Mouse (Mus musculus): ENCODE measurements around the gene Speer4d. TPM values are rescaled to one million over a fixed set of nuclear protein-coding genes. Genes with fewer than 3 reads are reported as not detected.
"Not testable (repeated sequence)": the region's sequence is repeated elsewhere in the genome, so short reads cannot be mapped to it uniquely, and the experiment has no call there.

The Speer4d gene
- total RNA-seq, 2 experiments from 2014 or later: not detected

DNA sequence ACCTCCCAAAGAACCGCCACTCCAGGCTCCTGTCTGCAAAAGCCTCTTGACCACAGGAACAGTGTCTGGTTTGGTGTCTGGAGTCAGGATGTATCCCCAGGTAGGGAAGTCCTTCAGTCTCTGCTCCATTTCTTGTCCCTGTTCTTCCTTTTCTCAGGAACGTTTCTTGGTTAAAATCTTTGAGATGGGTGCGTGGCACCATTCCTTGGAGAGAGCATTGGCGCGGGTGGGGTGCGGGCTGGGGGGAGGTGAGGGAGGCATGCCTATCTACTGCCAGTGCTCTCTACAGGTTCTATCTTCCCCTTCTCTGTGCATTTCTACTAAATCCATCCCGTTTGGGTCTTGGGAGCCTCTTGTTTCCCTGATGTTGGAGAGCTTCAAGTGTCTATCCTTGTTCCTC, 45.0 kb downstream of the Speer4d start:
- DNase-seq (ENCODE audit: low spot score in 2 of 2): peak in 1 of 2 experiments; percentile 16

DNA sequence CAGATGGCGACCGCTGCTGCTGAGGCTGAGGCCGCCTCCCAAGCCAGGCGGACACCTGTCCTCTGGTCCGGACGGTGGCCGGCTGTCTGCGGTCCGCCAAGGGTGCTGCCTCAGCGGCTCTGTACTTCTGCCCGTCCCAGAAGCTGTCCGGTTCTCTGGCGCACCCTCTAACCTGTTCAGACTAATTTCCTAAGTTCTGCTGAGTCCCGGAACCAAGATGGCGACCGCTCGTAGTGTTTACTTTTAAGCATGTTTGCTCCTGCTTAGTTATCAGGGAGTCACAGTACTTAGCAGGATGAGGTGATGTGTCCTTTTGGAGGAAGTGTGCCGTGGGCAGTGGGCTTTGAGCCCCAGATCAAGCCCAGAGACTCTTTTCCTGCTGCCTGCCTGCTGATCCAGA, 51.9 kb downstream of the Speer4d start:
- DNase-seq (ENCODE audit: low spot score in 2 of 2): not testable (repeated sequence)

Other genes with a start within 250 kb of the Speer4d start
- gene Gm21149, start 142.5 kb upstream of the Speer4d start, total RNA-seq (2021): not detected
- not detected for gene Gm21190, start 89.8 kb upstream of the Speer4d start, total RNA-seq (2021)
- not detected for gene Gm21083, start 41.7 kb upstream of the Speer4d start, total RNA-seq (2021)
- gene 4930572O03Rik, start 38.0 kb downstream of the Speer4d start, total RNA-seq (2021): not detected
- not detected for gene Speer4c, start 95.2 kb downstream of the Speer4d start, total RNA-seq (2021)

Measured in gastrocnemius, postnatal 4 days (tissue).